Mouse (Mus musculus): Measurements from ENCODE around the gene Nags. TPM values are rescaled to one million over a fixed set of nuclear protein-coding genes. Genes with fewer than 3 reads are reported as not detected.
A peak's percentile ranks its signal among the peaks of the same experiment; 100 is the strongest.

The Nags gene
- polyA plus RNA-seq, 1 experiment from 2014 or later = not detected

DNA sequence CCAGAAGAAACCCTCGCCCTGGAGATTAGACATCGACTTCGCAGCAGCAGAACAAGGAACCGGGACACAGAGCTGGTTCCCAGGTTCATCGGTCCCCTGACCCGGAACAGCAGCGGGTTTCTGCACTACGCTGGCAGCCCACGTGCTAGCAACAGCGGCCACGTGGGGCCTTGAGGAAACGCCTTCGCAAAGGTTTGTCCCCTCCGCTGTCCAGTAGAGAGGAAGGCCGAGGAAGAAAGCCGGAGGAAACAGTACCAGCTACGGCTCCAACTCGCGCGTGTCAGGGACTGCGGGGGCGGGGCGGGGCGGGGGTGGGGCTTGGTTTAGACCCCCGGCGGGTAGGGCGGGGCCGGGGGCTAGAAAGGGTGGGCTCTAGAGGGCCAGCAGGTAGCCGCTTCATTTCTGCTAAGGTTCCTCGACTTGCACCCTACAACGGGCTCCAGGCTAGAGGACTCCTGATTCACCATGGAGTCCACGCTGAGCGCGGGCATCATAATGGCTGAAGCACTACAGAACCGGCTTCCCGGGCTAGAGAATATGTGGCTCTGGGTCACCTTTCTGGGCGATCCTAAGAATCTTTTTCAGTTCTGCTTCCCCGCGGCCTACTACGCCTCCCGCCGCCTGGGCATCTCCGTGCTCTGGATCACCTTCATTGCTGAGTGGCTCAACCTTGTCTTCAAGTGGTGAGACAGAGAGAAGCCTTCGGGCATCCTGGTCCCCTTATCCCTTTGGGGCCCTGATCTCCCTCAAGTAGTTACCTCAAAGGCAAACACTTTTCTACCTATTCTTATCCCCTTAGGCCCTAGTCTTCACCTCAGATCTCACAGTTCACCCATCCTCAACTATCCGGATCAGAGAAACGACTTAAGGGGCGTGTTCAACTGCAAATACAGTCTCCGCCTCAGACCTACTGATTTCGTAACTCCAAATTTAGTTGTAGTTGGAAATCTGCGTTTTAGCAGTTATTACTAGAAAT is 44.4 kb downstream of the Nags start, which contains the start of gene G6pc3:
TSS of gene G6pc3 (plus strand) at position 160 of the 976 bp plus-strand sequence.
- 1% methylated on average over 50 of the region's 50 CpGs for WGBS
- peak within 1 kb of the TSS; percentile 69; the same call in 1 of the 2 replicates for H3K27ac ChIP-seq
- H3K4me1 ChIP-seq = peaks cover 25% of the 10 kb centered on the region
- H3K9ac ChIP-seq = peak within 1 kb of the TSS; percentile 75
- no peaks in the 10 kb centered on the region for H3K27me3 ChIP-seq
- peak within 1 kb of the TSS; percentile 63 for H3K4me3 ChIP-seq
- peak; percentile 81 for ATAC-seq (ENCODE audit: insufficient number of reproducible peaks, insufficient read depth, low FRiP score, low TSS enrichment, low read depth)
- peak within 1 kb of the TSS; percentile 88 for H3K4me2 ChIP-seq
- no peaks in the 10 kb centered on the region for H3K9me3 ChIP-seq
- H3K36me3 ChIP-seq = peaks cover 28% of the 10 kb centered on the region

DNA sequence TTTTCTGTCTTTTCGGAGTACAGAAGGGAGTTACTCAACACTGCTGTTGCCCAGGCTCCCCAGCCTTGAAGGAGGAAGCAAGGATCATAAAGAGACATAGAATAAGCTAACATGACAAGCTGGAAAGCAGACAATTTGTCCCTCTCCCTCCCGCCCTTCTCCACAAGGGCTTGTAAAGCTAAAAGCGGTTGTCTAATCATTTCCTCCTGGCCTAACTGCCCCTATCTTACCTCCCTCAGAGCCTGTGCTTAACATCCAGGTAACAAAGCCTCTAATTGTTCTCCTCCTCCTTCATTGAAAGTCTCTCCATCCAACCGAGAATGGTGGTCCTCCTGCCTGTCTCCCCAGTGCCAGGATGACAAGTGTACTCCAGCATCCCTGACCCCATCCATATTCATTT is 45.5 kb downstream of the Nags start:
- no peak for ATAC-seq (ENCODE audit: insufficient number of reproducible peaks, insufficient read depth, low FRiP score, low TSS enrichment, low read depth)
- Histone ChIP-seq H3K4me3 (peak overlapping the region; percentile 63), H3K4me1 (peaks cover 21% of the 10 kb centered on the region), H3K27me3 (no peaks in the 10 kb centered on the region), H3K9me3 (no peaks in the 10 kb centered on the region), H3K4me2 (peak overlapping the region; percentile 88), H3K9ac (peak overlapping the region; percentile 75), H3K36me3 (peaks cover 39% of the 10 kb centered on the region), H3K27ac (peak overlapping the region; percentile 69; the same call in 1 of the 2 replicates)
- 33% methylated on average over 4 of the region's 4 CpGs for WGBS

DNA sequence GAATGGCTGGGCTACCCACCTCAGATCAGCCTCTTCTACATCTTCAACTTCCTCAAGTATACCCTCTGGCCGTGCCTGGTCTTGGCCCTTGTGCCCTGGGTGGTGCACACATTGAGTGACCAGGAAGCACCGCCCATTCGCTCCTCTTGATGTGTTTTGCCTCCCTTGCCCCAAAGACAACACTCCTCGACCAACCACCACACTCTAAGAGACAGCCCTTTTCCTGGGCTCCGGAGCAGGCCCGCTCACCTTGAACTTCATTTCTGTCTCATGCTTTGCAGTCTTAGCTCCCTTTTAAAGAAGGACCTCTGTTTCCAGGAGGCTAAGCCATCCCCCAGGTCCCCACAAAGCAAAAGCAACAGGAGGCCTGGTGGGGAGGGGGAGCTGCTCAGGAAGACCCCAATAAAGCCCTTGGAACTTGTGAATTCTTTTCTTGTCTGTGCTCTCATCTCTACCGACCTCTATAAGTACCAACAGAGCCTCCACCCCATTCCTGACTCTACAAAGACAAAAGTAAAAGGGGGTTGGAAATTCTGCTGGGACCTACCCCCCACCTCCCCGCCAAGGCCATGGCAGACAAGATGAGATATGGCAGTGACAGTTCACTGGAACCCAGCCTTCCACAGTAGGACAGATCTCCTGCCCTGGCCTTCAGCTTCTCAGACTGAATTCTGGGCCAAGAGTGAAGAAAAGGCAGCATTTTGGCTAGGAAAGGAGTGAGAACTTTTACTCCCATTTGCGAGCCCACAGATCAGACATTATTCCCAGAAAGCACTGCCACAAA is 48.5 kb downstream of the Nags start:
- WGBS = 85% methylated on average over 9 of the region's 9 CpGs
- H3K4me3 ChIP-seq = no peak overlapping the region
- peaks cover 69% of the 10 kb centered on the region for H3K36me3 ChIP-seq
- H3K27me3 ChIP-seq = no peaks in the 10 kb centered on the region
- H3K9ac ChIP-seq = no peak overlapping the region
- ATAC-seq (ENCODE audit: insufficient number of reproducible peaks, insufficient read depth, low FRiP score, low TSS enrichment, low read depth) = no peak
- H3K27ac ChIP-seq = no peak overlapping the region
- no peaks in the 10 kb centered on the region for H3K9me3 ChIP-seq
- no peak overlapping the region for H3K4me2 ChIP-seq
- peaks cover 17% of the 10 kb centered on the region for H3K4me1 ChIP-seq

DNA sequence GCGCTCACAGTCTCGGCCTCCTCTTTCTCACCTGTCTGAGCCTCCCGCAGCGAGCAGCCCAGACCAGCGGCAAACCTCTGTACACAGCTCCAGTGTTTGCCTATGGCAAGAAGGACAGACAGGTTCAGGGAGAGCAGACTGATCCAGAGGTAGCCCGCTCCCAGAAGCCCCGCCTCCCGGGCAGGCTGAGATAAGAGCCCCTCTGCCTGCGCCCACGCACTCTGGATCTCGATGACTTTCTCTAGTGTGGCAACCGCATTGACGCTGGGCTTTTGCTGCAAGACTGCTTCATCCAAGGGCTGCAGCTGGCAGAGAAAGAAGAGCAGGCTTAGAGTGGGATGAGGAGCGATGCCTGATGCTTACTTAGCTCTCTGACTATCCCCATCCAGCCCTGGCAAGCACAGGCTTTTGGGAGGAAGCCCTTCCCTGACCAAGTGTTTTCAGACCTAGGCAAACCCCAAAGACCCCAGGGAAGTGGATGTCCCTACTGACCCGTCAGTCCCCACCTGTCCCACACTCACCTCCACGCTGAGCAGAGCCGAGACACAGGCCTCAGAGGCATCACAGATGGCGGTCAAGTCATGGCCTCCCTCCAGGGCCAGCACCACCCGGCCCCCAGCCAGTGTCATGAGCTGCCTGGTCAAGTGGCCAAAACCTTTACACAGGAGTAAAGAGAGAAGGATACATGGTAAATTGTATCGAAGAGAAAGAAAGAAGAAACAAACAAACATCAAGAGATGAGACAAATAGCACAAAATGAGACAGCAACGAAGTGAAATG is 50.9 kb downstream of the Nags start:
- Histone ChIP-seq H3K36me3 (peaks cover 93% of the 10 kb centered on the region), H3K9me3 (no peaks in the 10 kb centered on the region), H3K4me3 (no peak overlapping the region), H3K4me2 (no peak overlapping the region), H3K4me1 (peaks cover 2% of the 10 kb centered on the region; the same call in 1 of the 2 replicates), H3K27ac (no peak overlapping the region), H3K9ac (no peak overlapping the region), H3K27me3 (no peaks in the 10 kb centered on the region)
- WGBS = 84% methylated on average over 21 of the region's 21 CpGs
- no peak for ATAC-seq (ENCODE audit: insufficient number of reproducible peaks, insufficient read depth, low FRiP score, low TSS enrichment, low read depth)

DNA sequence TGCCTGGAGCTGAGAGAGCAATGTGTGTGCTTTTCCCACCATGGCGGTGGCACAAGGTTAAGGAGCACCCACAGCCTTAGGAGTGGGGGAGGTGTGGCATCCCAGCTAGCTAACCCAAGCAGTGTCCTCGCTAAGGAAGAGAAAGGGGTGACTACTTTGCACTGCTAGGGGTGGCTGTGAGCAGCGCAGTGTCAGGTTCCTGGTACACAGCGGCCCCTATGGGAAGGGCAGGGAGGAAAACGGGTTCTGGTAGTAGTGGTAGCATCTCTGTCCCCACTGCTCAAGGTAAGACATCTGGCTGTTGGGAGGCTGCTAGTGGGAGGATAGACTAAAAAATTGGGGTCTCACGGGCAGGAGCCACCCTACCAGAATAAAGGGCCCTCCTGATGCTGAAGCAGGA is 52.9 kb downstream of the Nags start:
- Histone ChIP-seq H3K36me3 (peaks cover 97% of the 10 kb centered on the region), H3K4me2 (no peak overlapping the region), H3K9me3 (no peaks in the 10 kb centered on the region), H3K27me3 (no peaks in the 10 kb centered on the region), H3K4me3 (no peak overlapping the region), H3K4me1 (0 out of 2 replicates have a peak, but pooled peaks cover 3% of the 10 kb centered on the region), H3K27ac (no peak overlapping the region), H3K9ac (no peak overlapping the region)
- 78% methylated on average over 6 of the region's 6 CpGs for WGBS
- no peak for ATAC-seq (ENCODE audit: insufficient number of reproducible peaks, insufficient read depth, low FRiP score, low TSS enrichment, low read depth)

Other genes with a start within 250 kb of the Nags start
- 0.41 and 0.42 TPM in 2 replicates for gene Sost, start 178.5 kb upstream of the Nags start, polyA plus RNA-seq (2015; fragmentation: Nextera tagmentation; extraction: Ambion mirVana)
- gene Cfap97d1, start 161.2 kb upstream of the Nags start, polyA plus RNA-seq (2015; fragmentation: Nextera tagmentation; extraction: Ambion mirVana) = not detected in 2 replicates
- gene Dusp3, start 158.5 kb upstream of the Nags start, polyA plus RNA-seq (2015; fragmentation: Nextera tagmentation; extraction: Ambion mirVana) = 12.1 and 14.0 TPM in 2 replicates
- 4.3 and 4.9 TPM in 2 replicates for gene Mpp3, start 117.1 kb upstream of the Nags start, polyA plus RNA-seq (2015; fragmentation: Nextera tagmentation; extraction: Ambion mirVana)
- 0.45 and 0.66 TPM in 2 replicates for gene Cd300lg, start 104.0 kb upstream of the Nags start, polyA plus RNA-seq (2015; fragmentation: Nextera tagmentation; extraction: Ambion mirVana)
- 9.8 and 10.3 TPM in 2 replicates for gene Mpp2, start 57.0 kb upstream of the Nags start, polyA plus RNA-seq (2015; fragmentation: Nextera tagmentation; extraction: Ambion mirVana)
- gene Ppy, start 44.2 kb upstream of the Nags start, polyA plus RNA-seq (2015; fragmentation: Nextera tagmentation; extraction: Ambion mirVana) = not detected in 2 replicates
- not detected in 2 replicates for gene Pyy, start 37.7 kb upstream of the Nags start, polyA plus RNA-seq (2015; fragmentation: Nextera tagmentation; extraction: Ambion mirVana)
- gene Tmem101, start 10.9 kb downstream of the Nags start, polyA plus RNA-seq (2015; fragmentation: Nextera tagmentation; extraction: Ambion mirVana) = 45.4 and 45.5 TPM in 2 replicates
- gene Lsm12, start 39.8 kb downstream of the Nags start, polyA plus RNA-seq (2015; fragmentation: Nextera tagmentation; extraction: Ambion mirVana) = 125 and 159 TPM in 2 replicates
- gene G6pc3, start 44.1 kb downstream of the Nags start, polyA plus RNA-seq (2015; fragmentation: Nextera tagmentation; extraction: Ambion mirVana) = 27.6 and 28.3 TPM in 2 replicates
- 80.5 and 84.4 TPM in 2 replicates for gene Hdac5, start 84.7 kb downstream of the Nags start, polyA plus RNA-seq (2015; fragmentation: Nextera tagmentation; extraction: Ambion mirVana)
- gene BC030867, start 103.4 kb downstream of the Nags start, polyA plus RNA-seq (2015; fragmentation: Nextera tagmentation; extraction: Ambion mirVana) = 18.3 and 19.7 TPM in 2 replicates
- 0.11 and 0.18 TPM in 2 replicates for gene Asb16, start 123.2 kb downstream of the Nags start, polyA plus RNA-seq (2015; fragmentation: Nextera tagmentation; extraction: Ambion mirVana)
- 51.8 and 54.8 TPM in 2 replicates for gene Tmub2, start 139.4 kb downstream of the Nags start, polyA plus RNA-seq (2015; fragmentation: Nextera tagmentation; extraction: Ambion mirVana)
- gene Atxn7l3, start 151.1 kb downstream of the Nags start, polyA plus RNA-seq (2015; fragmentation: Nextera tagmentation; extraction: Ambion mirVana) = 21.6 and 23.8 TPM in 2 replicates
- gene Ubtf, start 174.2 kb downstream of the Nags start, polyA plus RNA-seq (2015; fragmentation: Nextera tagmentation; extraction: Ambion mirVana) = 88.5 and 93.6 TPM in 2 replicates
- gene Slc4a1, start 220.7 kb downstream of the Nags start, polyA plus RNA-seq (2015; fragmentation: Nextera tagmentation; extraction: Ambion mirVana) = 6.3 and 16.6 TPM in 2 replicates
- 3.6 and 5.2 TPM in 2 replicates for gene Rundc3a, start 247.9 kb downstream of the Nags start, polyA plus RNA-seq (2015; fragmentation: Nextera tagmentation; extraction: Ambion mirVana)